Mouse (Mus musculus) forebrain, embryonic 14.5 days (tissue): ENCODE results near the gene Catsperg1. TPM values are rescaled to one million over a fixed set of nuclear protein-coding genes. Genes with fewer than 3 reads are reported as not detected.

ENCODE experiments used
- ATAC-seq: fragments of 200-750 bp; cut with Nextera tagmentation; 2 replicates; pipeline ENCODE4 v1.8.0; 2017; ENCODE audit warnings: mild to moderate bottlenecking, moderate library complexity
- DNase-seq: peaks from one replicate; pipeline ENCODE4 v3.0.0-alpha.2; 2015; ENCODE audit warnings: low spot score
- H3K27ac ChIP-seq: fragments of 300-500 bp; sonication (generic); 2 replicates; pipeline ENCODE4 v1.5.1; 2014; ENCODE audit warnings: low read depth, mild to moderate bottlenecking, control low read depth, low read length, moderate library complexity
- H3K27me3 ChIP-seq: fragments of 300-500 bp; sonication (generic); replicated peaks from 2 replicates; pipeline ENCODE4 v1.6.1; 2014; ENCODE audit warnings: low read length, control low read depth, mixed read lengths; ENCODE audit not compliant: control insufficient read depth, insufficient read depth
- H3K36me3 ChIP-seq: fragments of 300-500 bp; sonication (generic); 2 replicates; pipeline ENCODE4 v1.6.1; 2014; ENCODE audit warnings: low read length, control low read depth; ENCODE audit not compliant: control insufficient read depth, insufficient read depth
- H3K4me1 ChIP-seq: fragments of 300-500 bp; sonication (generic); 2 replicates; pipeline ENCODE4 v1.6.1; 2014; ENCODE audit warnings: antibody characterized with exemption, low read length, control low read depth; ENCODE audit not compliant: control insufficient read depth, insufficient read depth
- H3K4me2 ChIP-seq: fragments of 300-500 bp; sonication (generic); 2 replicates; pipeline ENCODE4 v1.6.1; 2014; ENCODE audit warnings: mild to moderate bottlenecking, control low read depth, low read length
- H3K4me3 ChIP-seq: fragments of 300-500 bp; sonication (generic); 2 replicates; pipeline ENCODE4 v1.5.1; 2014; ENCODE audit warnings: low read depth, low read length, control low read depth
- H3K9ac ChIP-seq: fragments of 300-500 bp; sonication (generic); 2 replicates; pipeline ENCODE4 v1.6.1; 2014; ENCODE audit warnings: mild to moderate bottlenecking, low read length, control low read depth, moderate library complexity
- H3K9me3 ChIP-seq: fragments of 300-500 bp; sonication (generic); replicated peaks from 2 replicates; pipeline ENCODE4 v1.6.1; 2016; ENCODE audit warnings: low read length, control low read depth, mixed read lengths; ENCODE audit not compliant: control insufficient read depth
- WGBS: fragments of 180-500 bp; shearing (Covaris S2); extraction: QIAGEN DNeasy Blood & Tissue Kit; methylation state at CpG from one replicate; pipeline ENCODE4 v1.1.7; 2014; 5-methylcytosine and 5-hydroxymethylcytosine counted together
- polyA plus RNA-seq: library from polyadenylated mRNA; unstranded; fragments of >200 nt; fragmentation: Nextera tagmentation; extraction: Ambion mirVana; gene quantifications from 2 replicates; pipeline ENCODE4 v1.2.1, GENCODE M21; 2014

Catsperg1 gene
- polyA plus RNA-seq = 0.85 and 1.6 TPM in 2 replicates

DNA sequence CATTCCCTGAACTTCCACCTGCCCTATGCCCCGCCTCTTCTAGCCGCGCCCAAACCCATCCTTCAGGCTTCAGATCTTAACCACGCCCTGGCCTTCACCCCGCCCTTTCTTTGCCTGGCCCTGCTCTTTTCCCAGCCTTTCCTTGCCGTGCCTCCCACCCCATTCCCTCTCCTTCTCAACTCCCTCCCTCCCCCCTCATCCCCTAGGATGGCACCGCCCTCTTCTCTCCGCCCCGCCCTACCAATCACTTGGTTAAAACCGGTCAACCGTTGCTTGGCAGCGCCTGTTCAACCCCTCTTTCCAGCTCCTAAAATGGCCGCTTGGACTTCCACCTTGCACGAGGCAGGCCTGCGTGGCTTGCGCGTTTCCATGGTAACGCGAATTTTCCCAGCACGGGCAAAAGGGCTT is at the start of gene Catsperg1:
Gene Catsperg1, minus strand, starts transcription at position 361 of the 408 bp plus-strand sequence.
- no peaks in the 10 kb centered on the region for H3K4me1 ChIP-seq
- H3K27me3 ChIP-seq = no peaks in the 10 kb centered on the region
- H3K4me2 ChIP-seq = peak within 1 kb of the TSS; percentile 44
- H3K27ac ChIP-seq = no peak within 1 kb of the TSS
- no peaks in the 10 kb centered on the region for H3K9me3 ChIP-seq
- peak within 1 kb of the TSS; percentile 18 for H3K4me3 ChIP-seq
- H3K36me3 ChIP-seq = no peaks in the 10 kb centered on the region
- WGBS = 2% methylated on average over 20 of the region's 20 CpGs
- ATAC-seq (peak; percentile 80), DNase-seq (peak; percentile 76)
- H3K9ac ChIP-seq = no peak within 1 kb of the TSS

DNA sequence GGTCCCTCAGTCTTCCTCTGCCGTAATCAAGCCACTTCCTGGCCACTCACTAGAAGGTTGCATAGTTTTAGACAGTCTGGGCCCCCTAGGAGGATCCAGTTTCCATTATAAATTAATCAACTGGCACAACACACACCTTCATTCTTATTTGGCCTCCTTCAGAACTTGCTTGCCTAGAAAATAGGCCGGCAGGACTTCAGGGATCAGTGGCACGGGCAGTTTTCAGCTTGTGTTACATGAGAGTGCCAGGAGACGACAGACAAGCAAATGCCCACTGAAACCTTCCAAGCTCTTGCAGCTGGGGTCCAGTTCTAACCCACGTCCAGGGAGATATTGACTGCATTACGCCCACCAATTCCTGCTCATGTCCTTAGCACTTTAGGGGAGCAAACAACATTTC is 48.3 kb upstream of the Catsperg1 start:
- Histone ChIP-seq H3K4me3 (no peak overlapping the region), H3K4me2 (no peak overlapping the region), H3K4me1 (peaks cover 7% of the 10 kb centered on the region), H3K36me3 (no peaks in the 10 kb centered on the region), H3K9me3 (no peaks in the 10 kb centered on the region), H3K27me3 (no peaks in the 10 kb centered on the region), H3K9ac (no peak overlapping the region), H3K27ac (no peak overlapping the region)
- no peak for DNase-seq
- WGBS = 87% methylated on average over 6 of the region's 6 CpGs
- ATAC-seq = no peak

DNA sequence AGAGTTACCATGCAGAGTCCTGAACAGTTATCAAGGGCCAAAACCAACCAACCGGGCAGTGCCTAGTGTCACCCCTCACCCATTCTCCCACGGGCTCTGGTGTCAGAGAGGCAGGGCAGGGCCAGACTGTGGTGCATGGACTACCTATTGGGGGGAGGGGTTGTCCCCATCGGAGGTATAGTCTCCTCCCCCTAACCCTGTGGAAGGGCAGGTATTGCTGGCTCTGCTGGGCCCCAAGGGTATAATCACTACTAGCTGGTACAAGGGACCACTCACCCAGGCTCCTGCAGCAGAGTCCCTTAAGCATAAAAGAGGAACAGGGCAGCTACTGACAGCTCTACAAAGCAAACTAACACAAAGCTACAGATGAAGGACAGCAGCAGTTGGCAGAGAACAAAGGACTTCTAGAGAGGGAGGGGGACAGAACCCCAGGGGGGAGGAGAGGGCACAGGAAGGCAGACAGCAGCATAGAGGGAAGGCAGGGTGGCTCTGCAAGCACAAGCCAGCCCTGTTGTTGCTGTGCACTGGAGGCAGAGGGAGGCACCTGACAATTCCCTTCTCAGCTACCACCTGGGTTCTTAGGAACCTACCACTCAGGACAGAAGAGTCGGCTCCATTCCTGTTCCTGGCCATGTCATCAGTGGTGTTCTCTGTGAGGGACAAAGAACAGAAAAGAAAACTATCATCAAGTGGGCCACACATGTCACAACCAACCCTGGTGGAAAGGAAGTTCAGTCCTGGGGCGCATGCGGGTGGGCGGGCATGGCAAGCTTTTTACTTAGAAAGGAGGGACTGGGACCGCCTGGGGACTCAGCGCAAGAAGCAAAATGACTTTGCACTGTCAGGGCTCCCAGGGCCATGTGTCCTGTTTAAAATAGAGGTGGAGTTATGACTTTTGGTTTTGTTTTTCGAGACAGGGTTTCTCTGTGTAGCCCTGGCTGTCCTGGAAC is 46.2 kb upstream of the Catsperg1 start:
- H3K4me2 ChIP-seq = no peak overlapping the region
- peak; percentile 33 for DNase-seq
- H3K27me3 ChIP-seq = no peaks in the 10 kb centered on the region
- H3K4me1 ChIP-seq = peaks cover 7% of the 10 kb centered on the region
- peak; percentile 50; the same call in 1 of the 2 replicates for ATAC-seq
- H3K9me3 ChIP-seq = no peaks in the 10 kb centered on the region
- WGBS = 69% methylated on average over 10 of the region's 10 CpGs
- H3K4me3 ChIP-seq = no peak overlapping the region
- H3K36me3 ChIP-seq = 0 out of 2 replicates have a peak, but pooled peaks cover 2% of the 10 kb centered on the region
- no peak overlapping the region for H3K9ac ChIP-seq
- peak overlapping the region; percentile 39; the same call in 1 of the 2 replicates for H3K27ac ChIP-seq

DNA sequence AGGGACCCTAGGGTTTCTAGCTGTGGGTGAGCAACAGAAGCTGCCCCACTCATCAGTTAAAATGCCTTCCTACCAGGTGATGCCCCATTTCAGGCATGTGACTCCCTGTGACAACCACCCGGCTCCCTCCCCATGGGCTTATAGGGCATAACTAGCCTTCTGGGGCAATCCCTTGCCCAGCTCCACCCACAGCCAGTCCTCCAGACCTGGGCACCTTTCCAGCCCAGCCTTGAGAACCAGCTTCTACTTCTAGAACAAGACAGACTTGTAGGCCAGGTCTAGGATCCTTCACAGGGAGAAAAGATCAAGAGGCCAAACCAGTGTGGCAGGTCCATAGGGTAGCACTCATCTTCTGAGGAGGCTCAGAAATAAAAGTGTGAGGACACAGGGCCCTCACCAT is 43.5 kb upstream of the Catsperg1 start:
- WGBS = 90% methylated on average over 1 of the region's 1 CpGs
- no peak overlapping the region for H3K9ac ChIP-seq
- no peaks in the 10 kb centered on the region for H3K9me3 ChIP-seq
- no peak for ATAC-seq
- no peak overlapping the region for H3K27ac ChIP-seq
- H3K4me1 ChIP-seq = peaks cover 7% of the 10 kb centered on the region
- no peak for DNase-seq
- no peak overlapping the region for H3K4me2 ChIP-seq
- 0 out of 2 replicates have a peak, but pooled peaks cover 2% of the 10 kb centered on the region for H3K36me3 ChIP-seq
- H3K27me3 ChIP-seq = no peaks in the 10 kb centered on the region
- no peak overlapping the region for H3K4me3 ChIP-seq

DNA sequence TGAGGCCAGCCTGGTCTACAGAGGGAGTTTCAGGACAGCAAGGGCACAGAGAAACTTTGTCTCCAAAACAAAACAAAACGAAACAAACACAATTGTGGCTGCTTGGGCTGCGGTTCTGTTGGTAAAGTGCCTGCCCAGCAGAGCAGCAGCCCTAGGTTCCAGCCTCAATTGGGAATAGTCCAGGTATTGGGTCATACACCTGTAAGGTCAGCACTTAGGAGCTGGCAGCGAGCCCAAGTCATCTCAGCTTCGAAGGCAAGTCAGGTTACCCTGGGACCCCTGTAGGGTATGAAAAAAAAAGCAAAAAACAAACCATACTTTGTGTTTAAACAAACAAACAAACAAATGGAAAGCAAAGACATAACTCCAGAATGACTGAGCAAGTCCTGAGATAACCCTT is 42.0 kb upstream of the Catsperg1 start:
- Histone ChIP-seq H3K4me1 (peaks cover 7% of the 10 kb centered on the region), H3K9ac (no peak overlapping the region), H3K27me3 (no peaks in the 10 kb centered on the region), H3K9me3 (no peaks in the 10 kb centered on the region), H3K36me3 (0 out of 2 replicates have a peak, but pooled peaks cover 2% of the 10 kb centered on the region), H3K4me2 (no peak overlapping the region), H3K27ac (no peak overlapping the region), H3K4me3 (no peak overlapping the region)
- WGBS = 85% methylated on average over 4 of the region's 4 CpGs
- no peak for ATAC-seq
- DNase-seq = no peak

DNA sequence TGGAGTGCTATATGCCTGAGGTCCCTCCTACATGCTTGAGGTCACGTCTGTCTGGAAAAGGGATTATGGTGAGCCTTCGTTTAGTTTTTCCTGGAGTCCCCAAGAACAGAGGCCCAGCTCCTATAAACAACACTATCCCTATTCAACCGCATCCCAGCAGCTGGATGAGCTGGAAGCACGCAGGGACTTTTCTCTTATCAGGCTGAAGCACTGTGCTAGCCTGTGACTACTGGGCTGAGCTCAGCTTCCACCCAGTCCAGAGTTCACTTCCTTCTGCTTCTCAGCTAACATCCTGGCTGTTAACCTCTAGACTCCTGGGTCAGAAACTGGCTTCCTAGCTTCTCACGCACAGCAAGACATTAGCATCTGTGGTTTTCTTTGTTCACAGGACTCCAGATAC is 40.0 kb upstream of the Catsperg1 start:
- no peaks in the 10 kb centered on the region for H3K4me1 ChIP-seq
- ATAC-seq (no peak), DNase-seq (no peak)
- 52% methylated on average over 5 of the region's 5 CpGs for WGBS
- 0 out of 2 replicates have a peak, but pooled peaks cover 2% of the 10 kb centered on the region for H3K36me3 ChIP-seq
- H3K27me3 ChIP-seq = peaks cover 3% of the 10 kb centered on the region; the same call in 1 of the 2 replicates
- H3K27ac ChIP-seq = no peak overlapping the region
- H3K4me2 ChIP-seq = no peak overlapping the region
- no peak overlapping the region for H3K9ac ChIP-seq
- H3K9me3 ChIP-seq = no peaks in the 10 kb centered on the region
- H3K4me3 ChIP-seq = no peak overlapping the region

DNA sequence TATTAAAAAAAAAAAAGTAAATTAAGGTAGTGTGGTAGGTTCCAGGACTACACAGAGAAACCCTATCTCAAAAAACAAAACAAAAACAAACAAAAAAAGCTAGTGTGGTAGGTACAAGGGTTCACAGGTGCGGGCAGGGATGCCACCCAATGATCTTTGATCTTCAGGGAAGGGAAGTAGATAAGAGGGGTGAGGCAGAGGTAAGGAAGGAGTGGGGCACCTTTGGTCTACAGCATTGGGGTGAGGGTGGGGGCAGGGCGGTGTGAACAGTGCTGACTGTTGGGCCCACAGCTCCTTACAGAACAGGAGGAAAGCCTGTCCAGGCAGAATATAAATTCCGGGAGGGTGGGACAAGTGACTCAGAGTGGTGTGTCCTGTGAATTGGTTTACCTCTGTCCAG is 37.3 kb upstream of the Catsperg1 start:
- Histone ChIP-seq H3K27ac (no peak overlapping the region), H3K27me3 (peaks cover 16% of the 10 kb centered on the region), H3K4me1 (no peaks in the 10 kb centered on the region), H3K4me2 (no peak overlapping the region), H3K4me3 (no peak overlapping the region), H3K9ac (no peak overlapping the region), H3K36me3 (peaks cover under 1% of the 10 kb centered on the region), H3K9me3 (no peaks in the 10 kb centered on the region)
- ATAC-seq (no peak), DNase-seq (no peak)
- 87% methylated on average over 3 of the region's 3 CpGs for WGBS

DNA sequence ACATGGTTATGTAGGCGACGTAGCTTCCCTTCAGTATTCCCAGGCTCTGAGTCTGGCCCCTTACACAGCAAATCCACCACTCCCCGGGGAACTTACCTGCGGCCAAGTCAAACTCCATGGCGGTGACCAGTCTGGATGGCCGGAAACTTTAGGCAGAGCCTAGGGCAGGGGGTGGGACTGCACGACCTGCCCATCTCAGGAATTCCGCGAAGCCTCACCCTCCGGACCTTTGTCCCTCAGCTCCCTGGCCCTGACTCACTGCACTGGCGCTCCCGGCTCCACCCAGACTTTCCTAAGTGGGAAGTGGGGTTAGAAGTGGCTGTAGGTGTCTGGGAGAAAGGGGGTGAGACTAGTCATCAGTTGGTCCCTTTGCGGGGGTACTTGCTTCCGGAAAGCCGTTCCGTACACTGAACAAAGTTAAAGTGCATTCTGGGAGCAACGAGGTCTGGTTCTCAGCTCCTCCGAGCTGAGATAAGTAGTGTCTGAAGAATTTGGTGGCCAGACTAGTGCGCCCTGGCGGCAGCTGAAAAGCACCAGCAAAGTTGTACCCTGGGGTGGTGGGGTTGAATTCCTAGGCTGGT is 34.5 kb upstream of the Catsperg1 start, which contains the start of gene 2200002D01Rik:
Gene 2200002D01Rik, minus strand, starts transcription at position 206 of the 581 bp plus-strand sequence.
- no peak for DNase-seq
- H3K27me3 ChIP-seq = peaks cover 16% of the 10 kb centered on the region
- WGBS = 23% methylated on average over 20 of the region's 20 CpGs
- peak within 1 kb of the TSS; percentile 26 for H3K4me2 ChIP-seq
- no peak within 1 kb of the TSS for H3K9ac ChIP-seq
- H3K4me1 ChIP-seq = no peaks in the 10 kb centered on the region
- no peak for ATAC-seq
- no peak within 1 kb of the TSS for H3K4me3 ChIP-seq
- no peaks in the 10 kb centered on the region for H3K9me3 ChIP-seq
- no peak within 1 kb of the TSS for H3K27ac ChIP-seq
- peaks cover 12% of the 10 kb centered on the region for H3K36me3 ChIP-seq
